Mouse (Mus musculus): ENCODE data around the gene Tns3.
A peak's percentile ranks its signal among the peaks of the same experiment; 100 is the strongest.

Tns3 gene

DNA sequence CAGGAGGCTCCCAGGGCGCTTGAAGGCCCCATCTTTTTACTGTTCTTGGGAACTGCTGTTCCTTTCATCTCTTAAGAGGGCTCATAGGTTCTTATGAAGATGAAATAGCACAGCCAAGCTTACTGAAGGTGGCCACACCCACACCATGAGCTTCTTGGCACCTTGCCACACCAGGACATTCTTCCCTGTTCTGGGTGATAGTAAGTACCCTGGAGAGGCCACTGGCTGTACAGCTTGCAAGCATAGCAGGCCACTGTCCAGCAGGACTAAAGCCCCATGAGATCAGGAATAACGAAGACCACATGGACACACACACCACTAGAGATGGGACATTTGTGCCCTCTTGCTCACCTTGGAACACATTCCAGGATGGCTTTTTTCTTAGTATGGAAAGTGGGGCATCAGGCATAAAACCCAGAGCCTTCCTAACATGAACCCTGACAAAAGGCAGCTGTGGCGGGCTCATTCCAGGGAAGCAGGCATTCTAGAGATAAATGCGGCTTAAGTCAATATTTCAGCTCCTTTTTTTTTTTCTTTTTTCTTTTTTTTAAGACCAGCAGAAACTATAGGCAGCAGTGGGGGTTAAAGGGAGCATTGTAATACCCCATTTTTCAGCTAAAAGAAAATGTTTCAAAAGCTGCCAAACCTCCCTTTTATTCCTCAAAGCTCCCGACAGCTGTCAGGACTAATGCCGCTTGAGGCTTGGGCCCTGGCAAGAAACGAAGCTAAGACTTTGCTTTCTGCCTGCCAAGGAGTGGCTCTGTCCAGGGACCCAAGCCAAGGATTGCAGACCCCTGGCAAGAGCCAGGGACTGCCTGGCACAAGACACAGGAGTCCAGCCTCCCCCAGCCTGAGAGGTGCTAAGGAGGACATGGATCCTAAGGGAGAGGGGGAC is 150.7 kb downstream of the Tns3 start:
- peak; percentile 73 to 77 for DNase-seq

DNA sequence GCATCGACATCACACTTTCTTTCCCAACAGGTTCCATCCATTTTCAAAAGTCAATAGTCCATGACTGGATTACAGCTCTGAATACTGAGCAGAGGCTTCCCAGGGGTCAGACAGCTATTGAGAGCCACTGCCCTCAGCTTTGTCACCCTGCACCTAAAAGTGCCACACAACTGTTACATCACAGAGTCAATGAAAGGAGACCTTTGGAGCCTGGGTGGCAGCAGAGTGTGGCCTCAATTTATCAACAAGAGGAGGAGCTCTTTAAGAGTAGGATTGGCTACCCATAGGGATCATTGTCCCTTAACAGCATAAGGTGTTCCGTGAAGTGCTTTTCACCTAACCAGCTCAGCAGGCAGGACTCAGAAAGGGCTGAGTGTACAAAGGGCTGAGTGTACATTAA is 154.0 kb downstream of the Tns3 start:
- DNase-seq = no peak

DNA sequence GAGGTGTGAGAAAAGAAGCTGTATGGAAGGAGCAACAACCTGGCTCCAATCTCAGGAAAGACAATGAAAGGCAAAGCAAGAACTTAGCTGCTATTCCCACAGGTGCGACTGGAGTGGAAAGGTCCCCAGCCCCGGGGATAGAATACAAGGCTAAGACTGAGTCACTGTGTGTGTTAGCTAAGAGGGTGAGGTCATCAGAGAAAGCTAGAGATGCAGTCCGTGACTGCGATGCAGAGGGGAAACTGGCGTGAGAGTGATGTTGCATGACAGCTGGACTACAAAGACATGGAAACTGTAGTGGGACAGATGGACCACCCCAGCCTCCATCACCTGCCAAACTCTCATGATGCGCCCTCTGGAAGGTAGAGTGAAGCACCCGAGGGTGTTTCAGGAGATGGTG is 154.7 kb downstream of the Tns3 start:
- no peak for DNase-seq

GRCm38 (mm10) chr11:8503735-8504134 is 160.6 kb downstream of the Tns3 start:
- no peak for DNase-seq

- no peak for DNase-seq
Measured at GRCm38 (mm10) chr11:8500855-8501254, 163.5 kb downstream of the Tns3 start.

GRCm38 (mm10) chr11:8497136-8497535 is 167.2 kb downstream of the Tns3 start:
- no peak for DNase-seq

- DNase-seq = peak; percentile 50 to 61
Measured at GRCm38 (mm10) chr11:8496686-8497085, 167.6 kb downstream of the Tns3 start.

- peak; percentile 78 to 93 for DNase-seq
Measured at GRCm38 (mm10) chr11:8495801-8496200, 168.5 kb downstream of the Tns3 start.

DNA sequence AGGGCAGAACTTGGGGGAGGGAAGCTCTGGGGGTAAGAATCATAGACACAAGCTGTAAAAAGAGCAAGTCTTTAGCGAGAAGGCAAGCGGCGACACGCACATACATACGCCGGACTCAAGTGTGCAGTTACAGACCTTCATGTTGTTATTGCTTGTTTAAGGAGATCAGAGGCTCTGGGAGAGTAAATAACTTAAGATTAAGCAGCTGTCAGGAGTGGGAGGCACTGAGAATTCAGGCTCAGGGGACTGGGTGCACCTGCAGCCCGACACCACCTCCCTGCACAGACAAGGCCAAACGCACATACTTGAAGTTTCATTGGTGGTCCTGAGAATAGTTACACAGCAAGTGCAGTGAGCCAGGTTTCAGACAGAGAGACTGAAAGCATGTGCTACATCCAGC is 169.3 kb downstream of the Tns3 start:
- no peak for DNase-seq

- peak; percentile 42 to 45 for DNase-seq
Measured at GRCm38 (mm10) chr11:8493931-8494490, 170.3 kb downstream of the Tns3 start.

DNA sequence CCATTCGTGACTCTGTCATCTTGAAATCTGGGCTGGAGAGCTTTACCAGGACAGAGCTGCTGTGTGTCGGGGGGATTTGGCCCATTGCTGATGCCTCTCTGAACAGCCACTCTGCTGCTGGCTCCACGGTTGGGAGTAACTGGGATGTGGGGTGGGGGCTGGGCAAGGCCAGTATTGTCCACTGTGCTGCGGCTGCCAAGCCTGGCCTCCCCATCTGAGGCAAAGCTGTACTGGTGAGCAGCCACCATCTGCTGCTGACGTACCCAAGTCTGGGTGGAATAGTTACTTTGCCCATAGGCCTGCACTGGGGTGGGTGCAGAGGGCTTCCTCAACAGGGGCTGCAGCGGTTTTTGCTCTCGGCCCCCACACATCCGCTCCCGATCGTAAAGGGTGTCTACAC is 172.0 kb downstream of the Tns3 start:
- DNase-seq = peak; percentile 66 to 73

DNA sequence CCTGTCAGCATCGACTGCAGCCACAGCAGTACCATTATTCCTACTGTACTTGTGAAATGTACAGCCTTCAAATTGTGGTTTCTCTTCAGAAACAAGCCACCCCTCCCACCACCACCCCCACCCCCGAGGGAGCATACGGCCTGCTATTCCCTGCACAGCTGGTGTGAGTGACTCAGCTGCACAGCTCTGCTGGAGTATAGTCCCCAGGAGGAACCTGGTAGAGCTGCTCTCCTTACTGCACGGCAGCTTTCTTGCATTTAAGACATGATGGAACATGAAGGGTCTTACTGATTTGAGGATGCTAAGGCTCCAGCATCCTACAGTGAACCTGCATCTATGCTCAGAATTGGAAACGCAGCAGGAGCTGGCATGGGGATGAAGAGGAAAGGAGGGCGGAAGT is 176.1 kb downstream of the Tns3 start:
- DNase-seq = no peak

DNA sequence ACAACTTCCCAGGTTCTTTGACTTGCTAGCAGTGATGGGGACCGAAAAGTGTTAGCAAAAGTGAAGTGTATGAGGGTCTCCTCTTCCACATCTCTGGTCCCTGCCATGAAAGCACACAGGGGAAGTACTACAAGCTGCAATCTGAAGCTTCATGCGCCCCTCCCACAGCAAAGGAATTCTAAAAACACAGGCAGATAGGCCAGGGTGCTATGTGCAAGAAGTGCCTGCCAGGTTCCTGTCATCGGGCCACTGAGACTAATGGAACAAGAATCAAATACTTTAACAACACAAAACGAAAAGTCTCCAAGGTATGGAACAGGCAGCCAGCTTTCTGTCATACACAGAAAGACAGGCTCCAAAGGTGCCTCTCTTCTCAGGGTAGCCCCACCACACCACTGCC is 177.8 kb downstream of the Tns3 start:
- DNase-seq = no peak

GRCm38 (mm10) chr11:8484538-8484937 is 179.8 kb downstream of the Tns3 start:
- no peak for DNase-seq

GRCm38 (mm10) chr11:8482721-8483120 is 181.6 kb downstream of the Tns3 start:
- DNase-seq = no peak

GRCm38 (mm10) chr11:8481962-8482361 is 182.4 kb downstream of the Tns3 start:
- DNase-seq = no peak

DNA sequence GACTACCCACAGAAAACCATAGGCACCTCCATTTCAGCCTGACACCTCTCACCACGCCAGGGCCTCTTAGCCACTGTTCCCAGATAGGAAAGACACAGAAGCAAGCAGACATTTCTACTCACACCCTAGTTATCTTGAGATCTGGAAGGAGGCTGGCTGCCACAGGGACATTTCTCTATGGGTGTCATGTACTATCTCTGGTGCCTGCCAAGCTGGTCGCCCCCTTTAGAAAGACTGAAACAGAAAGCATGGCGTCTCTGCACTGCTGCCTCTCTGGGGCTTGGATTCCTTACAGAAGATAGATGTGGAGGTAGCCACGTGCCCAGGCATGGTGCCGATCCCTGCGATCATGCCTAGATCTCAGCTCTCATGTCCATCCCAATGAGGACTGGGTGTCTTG is 182.8 kb downstream of the Tns3 start:
- DNase-seq = no peak

- DNase-seq = no peak
Measured at GRCm38 (mm10) chr11:8479858-8480257, 184.5 kb downstream of the Tns3 start.

DNA sequence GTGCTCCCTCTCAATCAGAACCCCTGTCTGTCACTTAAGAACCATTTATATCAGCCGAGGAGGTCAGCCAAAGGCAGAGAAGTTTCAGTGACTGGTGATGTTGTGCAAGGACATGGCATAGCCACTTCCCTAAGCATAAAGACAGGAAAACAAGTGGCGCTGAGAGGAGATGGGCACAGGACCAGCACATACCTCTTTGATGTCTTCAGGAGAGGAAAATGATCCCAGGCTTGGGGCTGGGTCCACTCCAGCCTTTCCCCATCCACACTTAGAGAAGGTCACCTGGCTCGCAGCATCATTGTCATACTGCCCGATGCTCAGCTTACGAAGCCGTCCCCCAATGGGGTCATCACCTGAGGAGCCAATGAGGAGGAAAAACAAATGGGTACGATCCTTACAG is 185.0 kb downstream of the Tns3 start:
- no peak for DNase-seq

DNA sequence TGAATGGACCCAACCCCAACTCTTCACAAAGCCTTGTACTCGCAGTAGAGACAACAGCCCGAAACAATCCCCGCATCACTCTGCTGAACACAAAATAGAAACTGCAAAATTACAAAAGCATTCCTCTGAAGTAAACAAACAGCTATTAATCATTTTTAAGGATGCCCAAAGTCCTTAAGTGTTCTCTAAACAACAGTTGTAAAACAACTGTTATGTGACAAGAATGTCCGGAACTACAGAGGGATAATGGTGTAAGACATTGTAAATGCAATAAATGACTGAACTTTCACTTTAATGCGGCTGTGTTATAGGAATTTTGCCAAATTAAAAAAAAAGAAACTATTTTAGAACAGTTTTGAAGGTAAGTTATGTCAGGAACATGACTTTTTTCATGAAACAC is 190.7 kb downstream of the Tns3 start:
- no peak for DNase-seq

- no peak for DNase-seq
Measured at GRCm38 (mm10) chr11:8472439-8472838, 191.9 kb downstream of the Tns3 start.

GRCm38 (mm10) chr11:8471535-8471934 is 192.8 kb downstream of the Tns3 start:
- no peak for DNase-seq

- no peak for DNase-seq
Measured at GRCm38 (mm10) chr11:8469537-8469936, 194.8 kb downstream of the Tns3 start.

Measured in cerebellum, postnatal 14 days (tissue).